Mouse (Mus musculus): ENCODE data around the gene Herpud2. TPM values are rescaled to one million over a fixed set of nuclear protein-coding genes. Genes with fewer than 3 reads are reported as not detected.
A peak's percentile ranks its signal among the peaks of the same experiment; 100 is the strongest.

Gene Herpud2
- polyA plus RNA-seq, 1 experiment from 2014 or later: 36.7 TPM

GRCm38 (mm10) chr9:25176562-25176961, 24.9 kb upstream of the Herpud2 start:
- WGBS: 77% methylated on average over 1 of the region's 1 CpGs
- Histone ChIP-seq H3K4me1 (replicated peaks; ENCODE audit: control insufficient read depth, insufficient read depth, low read length) (no peaks in the 10 kb centered on the region), H3K27me3 (ENCODE audit: control insufficient read depth, insufficient read depth, low read length) (no peaks in the 10 kb centered on the region), H3K27ac (no peak overlapping the region), H3K4me3 (replicated peaks; ENCODE audit: low read length) (no peak overlapping the region), H3K9ac (no peak overlapping the region), H3K4me2 (replicated peaks) (no peak overlapping the region), H3K9me3 (ENCODE audit: control insufficient read depth, low read length) (no peaks in the 10 kb centered on the region), H3K36me3 (replicated peaks; ENCODE audit: control insufficient read depth, insufficient read depth) (no peaks in the 10 kb centered on the region)
- ATAC-seq (ENCODE audit: low FRiP score) (no peak), DNase-seq (ENCODE audit: low spot score) (no peak)

- Histone ChIP-seq H3K4me1 (replicated peaks; ENCODE audit: control insufficient read depth, insufficient read depth, low read length) (no peaks in the 10 kb centered on the region), H3K4me3 (replicated peaks; ENCODE audit: low read length) (no peak overlapping the region), H3K9ac (no peak overlapping the region), H3K27ac (0 out of 2 replicates have a peak overlapping the region, but pooled peaks have one; percentile 7), H3K36me3 (replicated peaks; ENCODE audit: control insufficient read depth, insufficient read depth) (no peaks in the 10 kb centered on the region), H3K4me2 (replicated peaks) (no peak overlapping the region), H3K27me3 (ENCODE audit: control insufficient read depth, insufficient read depth, low read length) (no peaks in the 10 kb centered on the region), H3K9me3 (ENCODE audit: control insufficient read depth, low read length) (no peaks in the 10 kb centered on the region)
- 91% methylated on average over 6 of the region's 6 CpGs for WGBS
- ATAC-seq (ENCODE audit: low FRiP score) (no peak), DNase-seq (ENCODE audit: low spot score) (no peak)
Measured at GRCm38 (mm10) chr9:25175978-25176377, 24.4 kb upstream of the Herpud2 start.

- 41% methylated on average over 5 of the region's 5 CpGs for WGBS
- H3K36me3 ChIP-seq (replicated peaks; ENCODE audit: control insufficient read depth, insufficient read depth): no peaks in the 10 kb centered on the region
- ATAC-seq (ENCODE audit: low FRiP score): no peak; the same call in 1 of the 2 replicates
- H3K27me3 ChIP-seq (ENCODE audit: control insufficient read depth, insufficient read depth, low read length): no peaks in the 10 kb centered on the region
- H3K4me1 ChIP-seq (replicated peaks; ENCODE audit: control insufficient read depth, insufficient read depth, low read length): no peaks in the 10 kb centered on the region
- H3K9ac ChIP-seq: no peak overlapping the region
- H3K27ac ChIP-seq: no peak overlapping the region; the same call in 1 of the 2 replicates
- peak; percentile 47 for DNase-seq (ENCODE audit: low spot score)
- H3K4me3 ChIP-seq (replicated peaks; ENCODE audit: low read length): no peak overlapping the region
- H3K4me2 ChIP-seq (replicated peaks): no peak overlapping the region
- no peaks in the 10 kb centered on the region for H3K9me3 ChIP-seq (ENCODE audit: control insufficient read depth, low read length)
Measured at GRCm38 (mm10) chr9:25175039-25175442, 23.4 kb upstream of the Herpud2 start.

GRCm38 (mm10) chr9:25174614-25175013, 23.0 kb upstream of the Herpud2 start:
- DNase-seq (ENCODE audit: low spot score): no peak
- no peaks in the 10 kb centered on the region for H3K36me3 ChIP-seq (replicated peaks; ENCODE audit: control insufficient read depth, insufficient read depth)
- no peak for ATAC-seq (ENCODE audit: low FRiP score)
- no peak overlapping the region for H3K4me3 ChIP-seq (replicated peaks; ENCODE audit: low read length)
- H3K4me2 ChIP-seq (replicated peaks): no peak overlapping the region
- no peak overlapping the region for H3K9ac ChIP-seq
- 79% methylated on average over 5 of the region's 5 CpGs for WGBS
- no peaks in the 10 kb centered on the region for H3K9me3 ChIP-seq (ENCODE audit: control insufficient read depth, low read length)
- H3K4me1 ChIP-seq (replicated peaks; ENCODE audit: control insufficient read depth, insufficient read depth, low read length): no peaks in the 10 kb centered on the region
- H3K27me3 ChIP-seq (ENCODE audit: control insufficient read depth, insufficient read depth, low read length): no peaks in the 10 kb centered on the region
- H3K27ac ChIP-seq: no peak overlapping the region; the same call in 1 of the 2 replicates

GRCm38 (mm10) chr9:25173171-25173570, 21.6 kb upstream of the Herpud2 start:
- ATAC-seq (ENCODE audit: low FRiP score) (no peak), DNase-seq (ENCODE audit: low spot score) (no peak)
- Histone ChIP-seq H3K4me1 (replicated peaks; ENCODE audit: control insufficient read depth, insufficient read depth, low read length) (no peaks in the 10 kb centered on the region), H3K27me3 (ENCODE audit: control insufficient read depth, insufficient read depth, low read length) (no peaks in the 10 kb centered on the region), H3K4me3 (replicated peaks; ENCODE audit: low read length) (no peak overlapping the region), H3K9ac (no peak overlapping the region), H3K9me3 (ENCODE audit: control insufficient read depth, low read length) (no peaks in the 10 kb centered on the region), H3K36me3 (replicated peaks; ENCODE audit: control insufficient read depth, insufficient read depth) (no peaks in the 10 kb centered on the region), H3K4me2 (replicated peaks) (no peak overlapping the region), H3K27ac (no peak overlapping the region)
- WGBS: 72% methylated on average over 4 of the region's 4 CpGs

- no peaks in the 10 kb centered on the region for H3K4me1 ChIP-seq (replicated peaks; ENCODE audit: control insufficient read depth, insufficient read depth, low read length)
- DNase-seq (ENCODE audit: low spot score): no peak
Measured at GRCm38 (mm10) chr9:25169626-25170025, 18.0 kb upstream of the Herpud2 start.

GRCm38 (mm10) chr9:25167458-25168084, 16.0 kb upstream of the Herpud2 start:
- no peaks in the 10 kb centered on the region for H3K9me3 ChIP-seq (ENCODE audit: control insufficient read depth, low read length)
- H3K4me3 ChIP-seq (replicated peaks; ENCODE audit: low read length): no peak overlapping the region
- WGBS: 32% methylated on average over 6 of the region's 6 CpGs
- H3K27me3 ChIP-seq (ENCODE audit: control insufficient read depth, insufficient read depth, low read length): no peaks in the 10 kb centered on the region
- no peaks in the 10 kb centered on the region for H3K36me3 ChIP-seq (replicated peaks; ENCODE audit: control insufficient read depth, insufficient read depth)
- ATAC-seq (ENCODE audit: low FRiP score) (no peak), DNase-seq (ENCODE audit: low spot score) (peak; percentile 79)
- no peaks in the 10 kb centered on the region for H3K4me1 ChIP-seq (replicated peaks; ENCODE audit: control insufficient read depth, insufficient read depth, low read length)
- no peak overlapping the region for H3K4me2 ChIP-seq (replicated peaks)
- no peak overlapping the region for H3K9ac ChIP-seq
- H3K27ac ChIP-seq: no peak overlapping the region

More at GRCm38 (mm10) chr9:25169626-25170025, 18.0 kb upstream of the Herpud2 start:
- Histone ChIP-seq H3K9ac (no peak overlapping the region), H3K27me3 (ENCODE audit: control insufficient read depth, insufficient read depth, low read length) (no peaks in the 10 kb centered on the region), H3K9me3 (ENCODE audit: control insufficient read depth, low read length) (no peaks in the 10 kb centered on the region), H3K27ac (no peak overlapping the region), H3K36me3 (replicated peaks; ENCODE audit: control insufficient read depth, insufficient read depth) (no peaks in the 10 kb centered on the region), H3K4me3 (replicated peaks; ENCODE audit: low read length) (no peak overlapping the region), H3K4me2 (replicated peaks) (no peak overlapping the region)
- no peak for ATAC-seq (ENCODE audit: low FRiP score)

GRCm38 (mm10) chr9:25158218-25158617, 6.6 kb upstream of the Herpud2 start:
- Histone ChIP-seq H3K9ac (no peak overlapping the region), H3K9me3 (ENCODE audit: control insufficient read depth, low read length) (no peaks in the 10 kb centered on the region), H3K27ac (no peak overlapping the region), H3K27me3 (ENCODE audit: control insufficient read depth, insufficient read depth, low read length) (no peaks in the 10 kb centered on the region), H3K4me3 (replicated peaks; ENCODE audit: low read length) (no peak overlapping the region), H3K4me1 (replicated peaks; ENCODE audit: control insufficient read depth, insufficient read depth, low read length) (no peaks in the 10 kb centered on the region), H3K36me3 (replicated peaks; ENCODE audit: control insufficient read depth, insufficient read depth) (no peaks in the 10 kb centered on the region), H3K4me2 (replicated peaks) (no peak overlapping the region)
- WGBS: 84% methylated on average over 4 of the region's 4 CpGs
- DNase-seq (ENCODE audit: low spot score): no peak
- no peak for ATAC-seq (ENCODE audit: low FRiP score)

GRCm38 (mm10) chr9:25156377-25156776, 4.8 kb upstream of the Herpud2 start:
- no peak overlapping the region for H3K4me2 ChIP-seq (replicated peaks)
- no peak for DNase-seq (ENCODE audit: low spot score)
- no peaks in the 10 kb centered on the region for H3K4me1 ChIP-seq (replicated peaks; ENCODE audit: control insufficient read depth, insufficient read depth, low read length)
- H3K9me3 ChIP-seq (ENCODE audit: control insufficient read depth, low read length): no peaks in the 10 kb centered on the region
- H3K4me3 ChIP-seq (replicated peaks; ENCODE audit: low read length): no peak overlapping the region
- ATAC-seq (ENCODE audit: low FRiP score): no peak
- H3K27me3 ChIP-seq (ENCODE audit: control insufficient read depth, insufficient read depth, low read length): no peaks in the 10 kb centered on the region
- WGBS: 20% methylated on average over 1 of the region's 1 CpGs
- H3K36me3 ChIP-seq (replicated peaks; ENCODE audit: control insufficient read depth, insufficient read depth): no peaks in the 10 kb centered on the region
- H3K9ac ChIP-seq: no peak overlapping the region
- no peak overlapping the region for H3K27ac ChIP-seq

GRCm38 (mm10) chr9:25153066-25153465, 1.4 kb upstream of the Herpud2 start:
- DNase-seq (ENCODE audit: low spot score) (no peak), ATAC-seq (ENCODE audit: low FRiP score) (no peak)
- Histone ChIP-seq H3K9me3 (ENCODE audit: control insufficient read depth, low read length) (no peaks in the 10 kb centered on the region), H3K27ac (no peak overlapping the region), H3K4me2 (replicated peaks) (no peak overlapping the region), H3K9ac (no peak overlapping the region), H3K4me3 (replicated peaks; ENCODE audit: low read length) (no peak overlapping the region), H3K4me1 (replicated peaks; ENCODE audit: control insufficient read depth, insufficient read depth, low read length) (peaks cover 19% of the 10 kb centered on the region), H3K27me3 (ENCODE audit: control insufficient read depth, insufficient read depth, low read length) (no peaks in the 10 kb centered on the region), H3K36me3 (replicated peaks; ENCODE audit: control insufficient read depth, insufficient read depth) (0 out of 2 replicates have a peak, but pooled peaks cover 6% of the 10 kb centered on the region)
